Mouse (Mus musculus) CH12.LX (cell line): ENCODE results near the gene Stag3. TPM values are rescaled to one million over a fixed set of nuclear protein-coding genes. Genes with fewer than 3 reads are reported as not detected.

Source experiments
- DNase-seq: peaks from one replicate; pipeline ENCODE4 v3.0.0-alpha.2; 2013; ENCODE audit errors: extremely low read depth
- H3K27ac ChIP-seq: 2 replicates; pipeline ENCODE4 v1.5.1; 2012; ENCODE audit warnings: low read depth, mild to moderate bottlenecking, control low read depth, moderate library complexity; ENCODE audit not compliant: insufficient read depth
- H3K27me3 ChIP-seq: replicated peaks from 2 replicates; pipeline ENCODE3; 2012; ENCODE audit warnings: inconsistent platforms
- H3K36me3 ChIP-seq, 2 experiments: replicated peaks in 1 of 2; 2 replicates each; pipeline versions ENCODE3 to v1.6.1; 2012; ENCODE audit warnings: inconsistent platforms in 1 of 2, low read length in 1 of 2, mild to moderate bottlenecking in 1 of 2, mixed read lengths in 1 of 2, moderate library complexity in 1 of 2; ENCODE audit not compliant: control insufficient read depth in 1 of 2, insufficient read depth in 1 of 2
- H3K4me1 ChIP-seq, 2 experiments: 2 replicates each; pipeline ENCODE4 v1.6.1; 2012; ENCODE audit warnings: inconsistent platforms in 1 of 2, moderate library complexity in 1 of 2; ENCODE audit not compliant: insufficient read depth in 2 of 2, control insufficient read depth in 1 of 2
- H3K4me2 ChIP-seq: 2 replicates; pipeline ENCODE4 v1.6.1; 2012; ENCODE audit warnings: low read depth, mild to moderate bottlenecking, control low read depth; ENCODE audit not compliant: poor library complexity, insufficient read depth, severe bottlenecking
- H3K4me3 ChIP-seq, 3 experiments: fragments of 150-350 bp in 1 of 3; sonication (generic) in 1 of 3; replicated peaks in 1 of 3; 2 replicates each; pipeline versions ENCODE3 to v1.5.1; 2011 to 2012; ENCODE audit warnings: low read depth in 2 of 3, low read length in 2 of 3, mild to moderate bottlenecking in 2 of 3, moderate library complexity in 2 of 3, control low read depth in 1 of 3, improper control_type of control experiment in 1 of 3, inconsistent platforms in 1 of 3, mixed read lengths in 1 of 3; ENCODE audit not compliant: poor library complexity in 1 of 3
- H3K79me2 ChIP-seq: replicated peaks from 2 replicates; pipeline ENCODE4 v1.6.1; 2012; ENCODE audit warnings: mild to moderate bottlenecking, moderate library complexity; ENCODE audit not compliant: control insufficient read depth, poor library complexity, insufficient read depth, severe bottlenecking; ENCODE audit errors: extremely low read depth
- H3K9ac ChIP-seq: 2 replicates; pipeline ENCODE4 v1.6.1; 2012; ENCODE audit warnings: low read depth, mild to moderate bottlenecking, control low read depth, moderate library complexity; ENCODE audit not compliant: insufficient read depth
- H3K9me3 ChIP-seq: replicated peaks from 2 replicates; pipeline ENCODE3; 2012; ENCODE audit warnings: low read length, inconsistent platforms, mixed read lengths
- CHD2 ChIP-seq: IDR thresholded peaks from 2 replicates; pipeline ENCODE4 v1.6.1; 2011; ENCODE audit warnings: low read length, improper control_type of control experiment
- CTCF ChIP-seq, 2 experiments: IDR thresholded peaks in 1 of 2; conservative IDR thresholded peaks in 1 of 2; 2 replicates each; pipeline ENCODE4 v1.5.1; 2011 to 2012; ENCODE audit warnings: low read depth in 2 of 2, low read length in 2 of 2, improper control_type of control experiment in 1 of 2, inconsistent platforms in 1 of 2, mild to moderate bottlenecking in 1 of 2, moderate library complexity in 1 of 2
- ETS1 ChIP-seq: conservative IDR thresholded peaks from 2 replicates; pipeline ENCODE4 v1.6.1; 2012; ENCODE audit warnings: low read depth, mild to moderate bottlenecking, inconsistent platforms, low read length, improper control_type of control experiment, moderate library complexity
- IRF4 ChIP-seq: IDR thresholded peaks from 2 replicates; pipeline ENCODE4 v1.6.1; 2014; ENCODE audit warnings: low read depth, mild to moderate bottlenecking, inconsistent platforms, low read length, improper control_type of control experiment
- MAX ChIP-seq: IDR thresholded peaks from 2 replicates; pipeline ENCODE4 v1.6.1; 2011; ENCODE audit warnings: low read length, improper control_type of control experiment
- NELFE ChIP-seq: IDR thresholded peaks from 2 replicates; pipeline ENCODE4 v1.6.1; 2011; ENCODE audit warnings: low read depth, low read length, improper control_type of control experiment
- NRF1 ChIP-seq: IDR thresholded peaks from 2 replicates; pipeline ENCODE4 v1.6.1; 2014; ENCODE audit warnings: low read depth, mild to moderate bottlenecking, inconsistent platforms, low read length, improper control_type of control experiment, moderate library complexity
- PAX5 ChIP-seq: IDR thresholded peaks from 2 replicates; pipeline ENCODE4 v1.6.1; 2012; ENCODE audit warnings: low read length, inconsistent platforms, mixed read lengths
- POLR2A ChIP-seq: IDR thresholded peaks from 2 replicates; pipeline ENCODE4 v1.6.1; 2011; ENCODE audit warnings: low read depth, mild to moderate bottlenecking, improper control_type of control experiment, low read length
- RAD21 ChIP-seq: IDR thresholded peaks from 2 replicates; pipeline ENCODE4 v1.6.1; 2011; ENCODE audit warnings: low read depth, mild to moderate bottlenecking, low read length, improper control_type of control experiment, moderate library complexity
- RCOR1 ChIP-seq: conservative IDR thresholded peaks from 2 replicates; pipeline ENCODE4 v1.6.1; 2012; ENCODE audit warnings: low read depth, mild to moderate bottlenecking, inconsistent platforms, low read length, improper control_type of control experiment
- SIN3A ChIP-seq: IDR thresholded peaks from 2 replicates; pipeline ENCODE4 v1.6.1; 2012; ENCODE audit warnings: low read length, improper control_type of control experiment, inconsistent platforms
- UBTF ChIP-seq: IDR thresholded peaks from 2 replicates; pipeline ENCODE4 v1.6.1; 2012; ENCODE audit warnings: low read depth, mild to moderate bottlenecking, inconsistent platforms, low read length, improper control_type of control experiment, moderate library complexity
- ZC3H11A ChIP-seq: IDR thresholded peaks from 2 replicates; pipeline ENCODE4 v1.6.1; 2012; ENCODE audit warnings: low read depth, mild to moderate bottlenecking, inconsistent platforms, low read length, improper control_type of control experiment
- ZKSCAN1 ChIP-seq: IDR thresholded peaks from 2 replicates; pipeline ENCODE4 v1.6.1; 2012; ENCODE audit warnings: low read depth, inconsistent platforms, low read length, improper control_type of control experiment, borderline replicate concordance
- ZMIZ1 ChIP-seq: IDR thresholded peaks from 2 replicates; pipeline ENCODE4 v1.6.1; 2012; ENCODE audit warnings: low read depth, mild to moderate bottlenecking, inconsistent platforms, low read length, improper control_type of control experiment
- dilution Hi-C: fragments of 300-500 bp; cut with MboI; formaldehyde crosslinking; loops from 2 replicates; pipeline ENCODE4 v1.14.3; 2020; ENCODE audit warnings: low sequenced_read_pairs; ENCODE audit not compliant: extremely low pct_unique_long_range_greater_than_20kb, extremely low pct_ligation_motif_present
- in situ Hi-C: fragments of 300-500 bp; cut with MboI; formaldehyde crosslinking; loops from 3 replicates; pipeline ENCODE4 v1.14.3; 2019; ENCODE audit warnings: low sequenced_read_pairs, low pct_ligation_motif_present, low pct_unique_long_range_greater_than_20kb, mixed read lengths
- polyA plus RNA-seq: library from polyadenylated mRNA; unstranded; fragments of >175 nt; gene quantifications from 2 replicates; pipeline ENCODE4 v1.2.1, GENCODE M21; 2012; ENCODE audit warnings: low read depth; ENCODE audit not compliant: insufficient read length
- total RNA-seq, 2 experiments: library from RNA; depleted of rRNA; stranded (reverse); fragments of 300-350 nt in 1 of 2; fragments of >200 nt in 1 of 2; gene quantifications; 2 replicates each; pipeline ENCODE4 v1.2.3; 2012 to 2014

Stag3 gene
- total and polyA plus RNA-seq, 3 experiments, result not detected

- H3K4me2 ChIP-seq, result no peak overlapping the region
- H3K27me3 ChIP-seq, result peaks cover 24% of the 10 kb centered on the region
- no peak overlapping the region for H3K4me3 ChIP-seq
- H3K9me3 ChIP-seq, result no peaks in the 10 kb centered on the region
- no peak overlapping the region for H3K27ac ChIP-seq
- H3K36me3 ChIP-seq, result peaks cover 6 to 30% of the 10 kb centered on the region in 2 experiments
- in situ Hi-C loops, result no loop called here
- DNase-seq, result no peak
- H3K79me2 ChIP-seq, result peaks cover 5% of the 10 kb centered on the region; the same call in 1 of the 2 replicates
- TF ChIP-seq NELFE (no peak), ZC3H11A (no peak), PAX5 (no peak), ZMIZ1 (no peak), ETS1 (no peak), NRF1 (no peak), SIN3A (no peak), ZKSCAN1 (no peak), CTCF (conservative IDR thresholded peaks at IDR 0.05 in 1 of 2, IDR thresholded peaks at IDR 0.05 in 1 of 2; ENCODE audit: low read depth in 2 of 2, low read length in 2 of 2) (no peak), POLR2A (no peak), UBTF (no peak), IRF4 (no peak), RAD21 (no peak), MAX (no peak), RCOR1 (no peak)
- TF ChIP-seq, all 38 proteins: peak for 0
- dilution Hi-C loops, result no loop called here
- peaks cover 0 to 12% of the 10 kb centered on the region in 2 experiments; a peak in 2 of 4 replicates for H3K4me1 ChIP-seq
- H3K9ac ChIP-seq, result no peak overlapping the region
Observed at GRCm38 (mm10) chr5:138268980-138269379, 11.1 kb upstream of the Stag3 start.

GRCm38 (mm10) chr5:138271232-138271631, 8.8 kb upstream of the Stag3 start:
- no peak for DNase-seq
- Histone ChIP-seq H3K79me2 (no peaks in the 10 kb centered on the region), H3K9ac (no peak overlapping the region), H3K9me3 (no peaks in the 10 kb centered on the region), H3K36me3 (peaks cover 0 to 17% of the 10 kb centered on the region in 2 experiments), H3K27me3 (peaks cover 27% of the 10 kb centered on the region), H3K4me2 (no peak overlapping the region), H3K4me3 (no peak overlapping the region), H3K4me1 (peaks cover 0 to 5% of the 10 kb centered on the region in 2 experiments; a peak in 2 of 4 replicates), H3K27ac (no peak overlapping the region)
- in situ Hi-C loops, result no loop called here
- TF ChIP-seq ZMIZ1 (no peak), MAX (no peak), CHD2 (no peak)
- dilution Hi-C loops, result no loop called here
